Mouse (Mus musculus): ENCODE measurements around the gene Rps12.
"Not testable (repeated sequence)": the region's sequence is repeated elsewhere in the genome, so short reads cannot be mapped to it uniquely, and the experiment has no call there.

The Rps12 gene

GRCm38 (mm10) chr10:23785599-23785998 is 1.5 kb downstream of the Rps12 start:
- DNase-seq (ENCODE audit: low read depth, low spot score) = not testable (repeated sequence)

- DNase-seq (ENCODE audit: low read depth, low spot score) = no peak
Observed at GRCm38 (mm10) chr10:23784121-23784520, 3.0 kb downstream of the Rps12 start.

GRCm38 (mm10) chr10:23783493-23783884 is 3.6 kb downstream of the Rps12 start:
- no peak for DNase-seq (ENCODE audit: low read depth, low spot score)

- DNase-seq (ENCODE audit: low read depth, low spot score) = no peak
Observed at GRCm38 (mm10) chr10:23782855-23783492, 4.1 kb downstream of the Rps12 start.

GRCm38 (mm10) chr10:23781760-23782735 is 5.0 kb downstream of the Rps12 start:
- no peak for DNase-seq (ENCODE audit: low read depth, low spot score)

- peak; percentile 29 for DNase-seq (ENCODE audit: low read depth, low spot score)
Observed at GRCm38 (mm10) chr10:23780539-23781275, 6.4 kb downstream of the Rps12 start.

GRCm38 (mm10) chr10:23777288-23777945 is 9.7 kb downstream of the Rps12 start:
- DNase-seq (ENCODE audit: low read depth, low spot score) = peak; percentile 32

- DNase-seq (ENCODE audit: low read depth, low spot score) = no peak
Observed at GRCm38 (mm10) chr10:23754166-23754565, 32.9 kb downstream of the Rps12 start.
